Mouse (Mus musculus): ENCODE results near the gene Nrd1. TPM values are rescaled to one million over a fixed set of nuclear protein-coding genes. Genes with fewer than 3 reads are reported as not detected.

Gene Nrd1
- polyA plus RNA-seq, 1 experiment = 130 TPM

GRCm38 (mm10) chr4:109105254-109105653 lies 104.8 kb downstream of the Nrd1 start:
- no peak for TF ChIP-seq POLR2A (IDR thresholded peaks at IDR 0.05; ENCODE audit: borderline replicate concordance, low read depth, low read length)
- TF ChIP-seq CTCF (IDR thresholded peaks at IDR 0.05; ENCODE audit: low read depth, low read length) = no peak
- H3K4me1 ChIP-seq (ENCODE audit: control insufficient read depth, insufficient read depth, low read length) = peaks cover 23% of the 10 kb centered on the region

DNA sequence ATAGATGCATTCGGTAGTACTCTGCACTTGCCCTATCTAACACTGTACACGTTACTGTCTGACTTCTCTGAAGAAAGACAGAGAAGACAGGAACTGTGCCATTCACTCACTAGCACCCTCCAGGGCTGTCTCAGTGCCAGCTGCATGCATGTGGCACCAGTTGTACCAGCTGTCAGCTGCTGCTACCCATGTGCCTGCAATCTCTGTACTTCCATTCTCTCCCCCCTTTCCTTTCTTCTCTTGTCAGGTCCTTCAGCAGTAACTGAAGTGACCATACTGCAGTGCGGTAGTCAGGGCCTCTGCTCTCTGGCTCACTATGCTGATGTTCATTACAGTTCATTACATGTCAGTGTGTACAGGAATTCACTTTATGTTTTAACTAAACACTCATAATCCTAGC lies 105.6 kb downstream of the Nrd1 start:
- H3K4me1 ChIP-seq (ENCODE audit: control insufficient read depth, insufficient read depth, low read length) = peaks cover 22% of the 10 kb centered on the region
- TF ChIP-seq POLR2A (IDR thresholded peaks at IDR 0.05; ENCODE audit: borderline replicate concordance, low read depth, low read length) (no peak), CTCF (IDR thresholded peaks at IDR 0.05; ENCODE audit: low read depth, low read length) (no peak)
- no peak overlapping the region for H3K4me3 ChIP-seq (ENCODE audit: insufficient read depth, low read length)
- H3K27ac ChIP-seq (ENCODE audit: insufficient read depth, low read depth, low read length) = no peak overlapping the region

More at GRCm38 (mm10) chr4:109105254-109105653, 104.8 kb downstream of the Nrd1 start:
- Histone ChIP-seq H3K27ac (ENCODE audit: insufficient read depth, low read depth, low read length) (no peak overlapping the region), H3K4me3 (ENCODE audit: insufficient read depth, low read length) (no peak overlapping the region)

DNA sequence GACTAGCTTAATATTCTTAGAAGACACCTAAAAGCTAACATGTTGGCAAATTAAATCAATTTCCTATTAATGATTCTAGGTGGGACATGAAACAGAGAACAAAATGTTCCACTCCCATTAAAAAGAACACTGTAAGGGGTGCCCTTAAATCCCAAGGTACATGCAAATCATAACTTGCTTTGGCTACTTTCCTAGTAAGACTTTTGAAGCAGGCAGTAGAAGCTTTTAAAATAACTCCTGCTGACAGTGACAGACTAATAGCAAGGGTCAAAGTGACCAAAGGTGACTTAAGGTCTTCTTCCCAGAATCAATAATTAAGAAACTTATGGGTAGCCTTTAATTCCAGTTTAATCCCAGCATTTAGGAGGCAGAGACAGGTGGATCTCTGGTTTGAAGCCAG lies 106.1 kb downstream of the Nrd1 start:
- no peak overlapping the region for H3K27ac ChIP-seq (ENCODE audit: insufficient read depth, low read depth, low read length)
- TF ChIP-seq POLR2A (IDR thresholded peaks at IDR 0.05; ENCODE audit: borderline replicate concordance, low read depth, low read length) (no peak), CTCF (IDR thresholded peaks at IDR 0.05; ENCODE audit: low read depth, low read length) (no peak)

GRCm38 (mm10) chr4:109109012-109109411 lies 108.6 kb downstream of the Nrd1 start:
- no peak overlapping the region for H3K4me3 ChIP-seq (ENCODE audit: insufficient read depth, low read length)
- no peak for TF ChIP-seq CTCF (IDR thresholded peaks at IDR 0.05; ENCODE audit: low read depth, low read length)
- TF ChIP-seq POLR2A (IDR thresholded peaks at IDR 0.05; ENCODE audit: borderline replicate concordance, low read depth, low read length) = no peak
- peaks cover 23% of the 10 kb centered on the region for H3K4me1 ChIP-seq (ENCODE audit: control insufficient read depth, insufficient read depth, low read length)
- no peak overlapping the region for H3K27ac ChIP-seq (ENCODE audit: insufficient read depth, low read depth, low read length)

More for the DNA sequence above, 106.1 kb downstream of the Nrd1 start:
- no peak overlapping the region for H3K4me3 ChIP-seq (ENCODE audit: insufficient read depth, low read length)
- H3K4me1 ChIP-seq (ENCODE audit: control insufficient read depth, insufficient read depth, low read length) = peaks cover 22% of the 10 kb centered on the region

GRCm38 (mm10) chr4:109109686-109110085 lies 109.2 kb downstream of the Nrd1 start:
- TF ChIP-seq POLR2A (IDR thresholded peaks at IDR 0.05; ENCODE audit: borderline replicate concordance, low read depth, low read length) (no peak), CTCF (IDR thresholded peaks at IDR 0.05; ENCODE audit: low read depth, low read length) (no peak)

DNA sequence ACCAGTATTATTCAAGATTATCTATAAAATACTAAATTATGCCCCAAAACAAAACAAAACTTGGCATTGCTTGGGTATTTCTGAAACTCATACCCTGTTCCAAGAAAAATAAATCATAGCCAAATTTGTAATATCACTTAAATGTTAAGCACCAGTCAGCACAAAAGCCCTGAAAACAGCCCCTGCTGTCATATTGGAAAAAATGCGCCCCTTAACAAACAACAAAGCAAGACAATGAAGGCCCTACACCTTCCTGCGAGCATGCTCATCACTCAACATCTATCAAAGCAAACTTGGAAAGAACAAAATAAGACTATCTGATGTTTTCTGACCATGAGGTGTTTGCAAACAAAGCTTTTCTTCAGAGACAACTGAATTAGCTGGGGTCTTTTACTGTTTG lies 110.5 kb downstream of the Nrd1 start:
- H3K4me3 ChIP-seq (ENCODE audit: insufficient read depth, low read length) = no peak overlapping the region
- H3K27ac ChIP-seq (ENCODE audit: insufficient read depth, low read depth, low read length) = no peak overlapping the region
- no peak for TF ChIP-seq CTCF (IDR thresholded peaks at IDR 0.05; ENCODE audit: low read depth, low read length)
- TF ChIP-seq POLR2A (IDR thresholded peaks at IDR 0.05; ENCODE audit: borderline replicate concordance, low read depth, low read length) = no peak
- H3K4me1 ChIP-seq (ENCODE audit: control insufficient read depth, insufficient read depth, low read length) = peaks cover 19% of the 10 kb centered on the region

More at GRCm38 (mm10) chr4:109109686-109110085, 109.2 kb downstream of the Nrd1 start:
- no peak overlapping the region for H3K27ac ChIP-seq (ENCODE audit: insufficient read depth, low read depth, low read length)
- peaks cover 19% of the 10 kb centered on the region for H3K4me1 ChIP-seq (ENCODE audit: control insufficient read depth, insufficient read depth, low read length)
- H3K4me3 ChIP-seq (ENCODE audit: insufficient read depth, low read length) = no peak overlapping the region

Other genes starting within 250 kb of the Nrd1 start
- 1.3 and 2.0 TPM in 2 replicates for gene Zfyve9, start 219.9 kb upstream of the Nrd1 start, polyA plus RNA-seq (2012; ENCODE audit: insufficient read depth, insufficient read length, missing spikeins)
- gene Btf3l4, start 167.0 kb upstream of the Nrd1 start, polyA plus RNA-seq (2012; ENCODE audit: insufficient read depth, insufficient read length, missing spikeins) = 46.4 and 51.1 TPM in 2 replicates
- 62.4 and 68.9 TPM in 2 replicates for gene Txndc12, start 166.1 kb upstream of the Nrd1 start, polyA plus RNA-seq (2012; ENCODE audit: insufficient read depth, insufficient read length, missing spikeins)
- 10.2 TPM in 2 replicates for gene Kti12, start 152.9 kb upstream of the Nrd1 start, polyA plus RNA-seq (2012; ENCODE audit: insufficient read depth, insufficient read length, missing spikeins)
- not detected in 2 replicates for gene A730015C16Rik, start 152.0 kb upstream of the Nrd1 start, polyA plus RNA-seq (2012; ENCODE audit: insufficient read depth, insufficient read length, missing spikeins)
- gene Rab3b, start 121.6 kb upstream of the Nrd1 start, polyA plus RNA-seq (2012; ENCODE audit: insufficient read depth, insufficient read length, missing spikeins) = not detected in 2 replicates
- gene Osbpl9, start 201.6 kb downstream of the Nrd1 start, polyA plus RNA-seq (2012; ENCODE audit: insufficient read depth, insufficient read length, missing spikeins) = 133 and 157 TPM in 2 replicates
- 0.34 TPM in 1 of 2 replicates, not detected in the other for gene Calr4, start 233.8 kb downstream of the Nrd1 start, polyA plus RNA-seq (2012; ENCODE audit: insufficient read depth, insufficient read length, missing spikeins)